Mouse (Mus musculus) thymus, adult 18-20 months (tissue): ENCODE results near the gene Ttll4.

Source experiments
- DNase-seq, 2 experiments: peaks; one replicate each; pipeline ENCODE4 v3.0.0; 2022; ENCODE audit warnings: mixed read lengths in 2 of 2

Gene Ttll4

DNA sequence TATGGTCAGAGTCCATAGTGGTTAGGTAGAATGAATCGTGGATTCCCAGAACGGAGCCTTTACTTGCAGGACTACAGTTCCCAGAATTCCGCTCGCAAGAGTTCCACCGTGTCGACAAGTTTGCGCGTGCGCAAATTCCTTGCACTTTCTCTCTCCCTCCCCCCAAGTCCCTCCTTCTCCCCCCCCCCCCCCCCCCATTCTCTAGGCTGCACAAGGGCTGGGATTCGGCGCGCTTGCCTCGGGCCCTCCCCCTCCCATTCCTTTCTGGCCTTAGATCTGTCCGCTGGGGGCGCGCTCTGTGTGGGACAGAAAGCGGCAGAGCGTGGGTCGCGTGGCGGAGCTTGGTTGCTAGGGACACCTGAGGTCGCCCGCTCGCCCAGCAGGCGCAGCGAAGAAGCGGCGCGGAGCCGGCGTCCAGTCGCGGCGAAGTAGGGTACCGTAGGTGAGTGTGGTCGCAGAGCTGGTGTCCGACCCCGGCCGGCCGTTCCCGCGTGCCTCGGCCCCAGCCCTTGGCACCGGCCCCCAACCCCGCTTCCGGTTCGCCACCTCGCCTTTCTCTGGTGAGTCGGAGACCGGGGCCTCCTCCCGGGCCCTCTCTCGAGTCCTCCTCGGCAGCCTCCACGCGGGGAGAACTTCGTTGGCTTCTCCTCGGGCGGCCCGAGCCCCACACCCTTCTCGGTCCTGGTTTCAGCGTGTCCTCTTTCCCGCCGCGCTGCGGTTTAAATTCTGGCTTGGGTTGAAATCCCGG, at the start of gene Ttll4:
Ttll4 (plus strand) TSS at position 298 of the 748 bp plus-strand sequence.
- peak; percentile 84 to 92 for DNase-seq

DNA sequence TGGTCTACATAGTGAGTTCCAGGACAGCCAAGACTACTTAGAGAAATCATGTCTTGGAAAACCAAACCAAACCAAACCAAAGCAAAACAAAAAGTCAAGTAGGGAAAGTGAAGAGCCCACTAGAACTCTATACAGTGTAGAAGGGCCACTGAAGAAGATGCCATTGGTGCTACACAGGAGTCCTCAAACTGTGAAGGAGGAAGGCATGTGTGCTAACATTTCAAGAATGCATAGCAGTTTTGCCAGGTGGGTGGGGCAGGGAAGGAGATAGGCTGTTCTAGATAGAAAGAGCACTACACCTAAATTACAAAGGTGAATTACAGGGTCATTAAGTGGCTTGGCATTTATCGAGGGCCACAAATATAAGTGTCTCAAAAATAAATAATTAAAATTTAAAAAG, 37.4 kb upstream of the Ttll4 start:
- DNase-seq = no peak

DNA sequence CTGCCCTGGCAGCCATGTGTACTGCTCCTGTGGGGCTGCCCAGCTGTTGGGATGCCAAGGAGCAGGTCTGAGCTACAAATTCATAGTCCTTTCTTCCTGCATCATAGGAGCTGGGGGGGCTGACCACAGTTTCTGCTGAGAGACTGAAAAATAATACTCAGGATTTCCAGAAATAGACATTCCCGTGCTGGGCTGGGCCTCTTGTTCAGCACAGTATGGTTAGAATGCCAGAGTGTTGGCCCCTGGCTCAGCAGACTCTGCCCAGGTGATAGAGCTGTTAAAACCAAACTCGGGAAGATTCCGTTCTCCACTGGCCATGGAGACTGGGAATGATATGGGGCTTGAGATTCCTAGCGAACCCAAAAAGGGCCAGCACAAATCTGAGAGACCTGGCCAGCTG, 35.5 kb upstream of the Ttll4 start:
- DNase-seq = no peak

DNA sequence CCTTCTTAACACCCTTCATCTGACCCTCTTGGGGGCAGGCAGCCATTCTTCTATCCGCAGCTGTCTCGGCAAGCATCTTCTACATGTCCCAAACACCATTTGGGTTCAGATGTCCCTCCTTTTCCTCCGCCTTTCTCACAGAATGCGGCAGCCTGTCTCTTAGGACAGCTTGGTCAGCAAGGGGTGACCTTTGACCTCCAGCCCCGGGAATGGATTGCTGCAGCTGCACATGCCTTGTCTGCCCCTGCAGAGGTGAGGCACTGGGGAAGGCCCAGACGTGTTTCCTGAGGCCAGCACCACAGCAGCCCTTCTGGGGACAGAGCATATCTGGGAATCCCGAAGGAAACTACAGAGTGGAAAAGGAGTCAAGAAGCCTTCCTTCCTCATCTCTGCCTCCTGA, 33.5 kb upstream of the Ttll4 start:
- DNase-seq = no peak

DNA sequence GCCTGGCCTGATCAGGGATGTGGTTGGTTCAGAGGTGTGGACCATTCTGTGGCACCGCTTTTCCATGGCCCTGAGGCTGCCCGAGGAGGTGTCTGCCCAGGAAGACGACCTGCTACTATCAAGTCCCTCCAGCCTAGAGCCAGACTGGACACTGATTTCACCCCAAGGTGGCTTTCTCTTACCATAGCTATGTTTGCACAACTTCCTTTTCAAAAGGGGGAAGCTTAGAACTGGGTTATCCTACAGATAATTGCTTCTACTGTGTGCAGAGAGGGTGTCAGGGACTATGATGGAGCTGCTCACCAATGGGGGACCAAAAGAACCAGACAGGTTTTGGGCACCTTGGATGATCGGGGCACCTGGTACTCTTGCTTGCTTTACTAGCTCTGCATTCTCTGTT, 28.8 kb upstream of the Ttll4 start:
- DNase-seq = no peak

DNA sequence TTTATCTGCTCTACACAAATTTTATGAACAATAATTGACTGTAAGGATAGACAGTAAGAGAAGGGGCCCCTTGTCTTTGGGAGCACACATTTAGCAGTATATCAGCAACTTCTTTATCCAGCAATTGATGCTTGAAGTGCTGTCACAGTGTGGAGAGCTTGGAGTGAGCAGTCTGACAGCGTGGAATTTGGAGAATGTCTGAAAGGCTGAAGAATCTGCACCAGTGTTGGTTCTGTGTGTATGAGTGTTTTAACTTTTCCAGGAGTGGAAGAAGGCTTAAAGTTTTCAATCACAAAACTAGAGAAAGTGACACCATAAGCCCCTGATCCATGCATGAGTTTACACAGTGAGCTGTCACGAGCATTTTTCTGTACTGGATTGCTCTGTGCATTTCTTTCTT, 18.0 kb upstream of the Ttll4 start:
- DNase-seq = no peak

DNA sequence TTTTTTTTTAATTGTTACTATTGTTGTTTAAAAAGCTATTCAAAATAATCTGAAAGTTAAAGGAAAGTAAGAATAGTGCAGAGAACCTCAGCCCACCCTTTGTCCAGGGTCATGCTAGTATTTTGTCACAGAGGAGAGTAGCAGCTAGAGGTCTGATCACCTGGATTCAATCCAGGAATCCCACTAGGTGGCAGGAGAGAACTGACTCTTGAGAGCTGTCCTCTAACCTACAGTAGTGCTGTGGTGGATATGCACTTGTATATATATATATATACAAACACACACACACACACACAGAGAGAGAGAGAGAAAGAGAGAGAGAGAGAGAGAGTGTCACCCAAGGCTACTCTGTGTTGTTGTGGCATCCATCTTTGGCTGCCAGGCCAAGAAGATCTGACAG, 17.6 kb upstream of the Ttll4 start:
- no peak for DNase-seq

DNA sequence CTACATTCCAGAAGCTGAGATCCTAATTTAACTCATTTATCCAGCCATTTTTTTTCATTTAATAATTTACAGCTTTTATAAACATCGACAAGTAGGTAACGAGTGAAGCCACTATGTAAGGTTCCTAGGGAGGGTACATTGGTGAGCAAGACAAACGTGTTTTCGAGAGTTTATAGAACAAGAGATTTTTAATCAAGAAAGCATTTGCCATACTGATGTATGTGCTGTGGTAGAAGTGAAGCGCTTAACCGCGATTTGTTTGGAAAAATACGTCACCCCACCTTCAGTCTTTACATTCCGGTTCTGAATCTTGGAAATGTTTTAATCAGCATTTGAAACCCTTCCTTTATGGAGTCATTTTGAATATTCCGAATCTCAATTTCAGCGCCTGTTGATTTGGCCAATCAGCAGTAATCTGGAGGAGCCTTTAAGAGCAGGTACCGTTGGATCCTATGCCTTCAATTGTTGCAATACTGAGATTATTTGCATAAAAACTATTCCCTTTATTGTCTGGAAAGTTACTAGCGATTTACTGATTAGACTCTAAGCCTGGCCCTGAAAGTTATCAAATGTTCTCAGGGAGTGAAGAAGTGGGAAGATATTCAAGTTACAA, 814 bp downstream of the Ttll4 start:
- DNase-seq = no peak

DNA sequence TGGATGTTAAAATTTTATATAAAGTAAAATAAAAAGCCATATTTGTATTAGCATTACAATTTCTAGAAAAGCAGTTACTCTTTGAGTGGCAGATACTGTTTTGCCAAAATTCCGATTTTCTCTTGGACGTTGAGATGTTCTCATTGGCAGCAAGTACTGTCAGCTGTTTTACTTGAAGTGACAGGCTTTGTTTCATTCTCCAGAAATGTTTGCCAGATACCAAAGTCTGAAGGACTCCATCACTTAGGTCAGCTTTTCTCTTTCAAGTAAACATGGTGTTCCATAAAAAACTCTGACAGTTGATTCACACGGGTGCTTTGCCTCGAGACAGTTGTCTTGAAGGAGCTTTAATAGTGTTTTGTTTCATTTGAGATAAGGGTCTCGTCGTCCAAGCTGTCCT, 3.6 kb downstream of the Ttll4 start:
- no peak for DNase-seq

DNA sequence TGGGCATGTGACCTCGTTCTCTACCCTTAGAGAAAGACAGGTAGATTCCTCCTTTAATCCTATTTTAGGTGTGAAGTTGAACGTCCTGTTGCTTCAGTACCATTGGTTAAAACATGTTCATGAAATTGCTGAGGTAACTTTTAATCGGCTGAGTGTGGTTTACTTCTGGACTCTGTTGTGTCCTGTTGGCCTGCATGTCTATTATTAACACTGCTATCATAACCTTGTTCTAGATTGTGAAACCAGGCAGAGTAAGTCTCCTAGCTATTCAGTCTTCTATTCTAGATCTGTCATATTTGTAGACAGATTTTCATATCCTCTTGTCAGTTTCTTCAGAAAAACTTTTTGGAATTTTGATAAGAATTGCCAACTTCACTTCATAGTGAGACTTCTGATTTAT, 6.8 kb downstream of the Ttll4 start:
- no peak for DNase-seq

DNA sequence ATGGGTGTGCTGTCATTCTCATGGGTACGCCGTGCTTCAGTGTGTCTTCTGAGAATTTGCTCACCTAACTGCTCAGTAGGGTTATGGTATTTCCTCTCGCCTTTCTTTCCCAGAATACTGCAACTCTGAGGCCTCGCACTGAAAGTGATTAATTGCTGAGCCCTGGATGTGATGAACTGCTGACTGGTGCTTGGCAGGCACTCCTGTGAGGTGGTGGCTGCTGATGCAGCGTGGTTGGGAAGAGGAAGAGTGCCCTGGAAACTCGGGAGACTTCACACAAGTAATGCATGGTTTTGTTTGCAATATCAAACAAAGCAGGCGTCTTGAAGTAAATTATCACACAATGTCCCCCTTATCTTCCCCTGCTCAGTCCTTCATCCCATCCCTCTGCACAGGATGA, 11.2 kb downstream of the Ttll4 start:
- DNase-seq = no peak

DNA sequence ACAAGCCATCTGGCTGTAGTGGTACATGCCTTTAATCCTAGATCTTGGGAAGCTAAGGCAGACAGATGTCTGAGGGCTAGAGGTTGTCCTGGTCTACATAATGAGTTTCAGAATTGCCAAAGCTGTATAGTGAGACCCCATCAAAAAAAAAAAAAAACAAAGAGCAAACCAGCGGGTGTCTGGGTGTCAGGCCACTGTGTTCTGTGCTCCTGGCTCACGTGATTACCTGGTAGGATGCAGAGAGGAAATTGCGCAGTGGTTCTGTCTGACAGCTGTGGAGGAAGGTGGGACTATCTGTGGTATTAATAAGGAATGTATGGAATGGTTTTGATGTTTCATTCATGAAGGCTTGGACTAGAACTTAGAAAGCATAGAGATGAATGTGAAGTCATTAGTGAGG, 15.3 kb downstream of the Ttll4 start:
- DNase-seq = no peak

DNA sequence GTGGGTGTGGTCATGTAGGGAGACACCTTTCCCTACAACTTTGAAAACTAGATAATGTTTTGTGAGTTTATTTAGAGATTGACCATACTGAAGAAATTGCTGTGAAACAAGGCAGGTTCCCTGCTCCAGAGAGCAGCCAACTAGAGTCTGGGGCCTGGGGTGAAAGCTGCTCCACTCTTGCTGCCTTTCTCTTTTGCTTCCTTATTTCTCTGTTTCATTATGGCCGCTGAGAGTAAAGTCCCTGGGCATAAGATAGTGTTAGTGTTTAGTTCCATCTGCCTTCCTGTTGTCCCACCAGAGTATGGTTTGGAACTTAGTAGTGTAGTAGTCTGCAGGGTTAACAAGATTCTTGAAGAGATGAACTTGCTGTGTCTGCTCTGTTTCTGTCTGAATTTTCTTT, 16.3 kb downstream of the Ttll4 start:
- DNase-seq = no peak

DNA sequence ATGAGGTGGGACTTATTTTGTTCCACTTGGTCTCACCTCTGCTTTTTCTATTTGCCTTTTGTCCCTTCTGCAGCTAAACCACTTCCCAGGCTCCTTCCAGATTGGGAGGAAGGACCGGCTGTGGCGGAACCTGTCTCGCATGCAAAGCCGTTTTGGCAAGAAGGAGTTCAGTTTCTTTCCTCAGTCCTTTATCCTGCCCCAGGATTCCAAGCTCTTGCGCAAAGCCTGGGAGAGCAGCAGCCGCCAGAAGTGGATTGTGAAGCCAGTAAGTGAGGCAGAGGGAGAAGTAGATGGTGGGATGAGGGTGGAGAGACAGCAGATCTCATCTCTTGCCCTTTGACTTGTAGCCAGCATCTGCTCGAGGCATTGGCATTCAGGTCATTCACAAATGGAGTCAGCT, 25.6 kb downstream of the Ttll4 start:
- DNase-seq = no peak

DNA sequence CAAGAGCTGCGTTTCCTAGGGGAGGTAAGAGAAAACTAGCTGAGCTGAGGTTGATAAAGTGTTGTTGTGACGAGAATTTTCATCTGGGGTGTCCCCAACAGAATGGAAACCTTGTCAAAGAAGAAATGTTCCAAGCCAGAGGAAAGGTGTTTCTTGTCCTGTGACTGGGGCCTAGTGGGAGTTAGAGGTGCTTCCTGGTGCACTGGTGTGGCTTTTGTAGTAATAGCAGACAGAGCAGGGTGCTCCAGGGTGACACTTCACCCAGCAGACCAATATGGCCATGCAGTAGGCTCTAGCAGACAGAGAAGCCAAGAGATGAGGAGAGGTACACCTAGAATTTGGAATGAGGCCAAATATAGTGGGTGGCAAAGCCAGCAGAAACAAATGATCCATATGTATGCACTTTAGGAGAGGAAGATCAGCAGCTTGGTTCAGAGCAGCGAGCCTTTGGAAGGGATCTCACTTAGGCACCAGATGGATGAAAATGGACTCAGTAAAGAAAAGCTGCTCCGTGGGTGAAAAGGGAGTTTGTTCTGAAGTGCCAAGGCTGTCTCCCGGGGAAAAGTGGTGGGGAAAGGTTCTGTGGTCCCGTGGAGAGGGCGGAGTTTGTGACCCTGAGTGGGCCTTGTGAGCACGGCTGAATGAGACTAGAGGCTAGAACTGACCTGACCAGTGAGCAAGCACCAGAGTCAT, 32.5 kb downstream of the Ttll4 start:
- DNase-seq = no peak

DNA sequence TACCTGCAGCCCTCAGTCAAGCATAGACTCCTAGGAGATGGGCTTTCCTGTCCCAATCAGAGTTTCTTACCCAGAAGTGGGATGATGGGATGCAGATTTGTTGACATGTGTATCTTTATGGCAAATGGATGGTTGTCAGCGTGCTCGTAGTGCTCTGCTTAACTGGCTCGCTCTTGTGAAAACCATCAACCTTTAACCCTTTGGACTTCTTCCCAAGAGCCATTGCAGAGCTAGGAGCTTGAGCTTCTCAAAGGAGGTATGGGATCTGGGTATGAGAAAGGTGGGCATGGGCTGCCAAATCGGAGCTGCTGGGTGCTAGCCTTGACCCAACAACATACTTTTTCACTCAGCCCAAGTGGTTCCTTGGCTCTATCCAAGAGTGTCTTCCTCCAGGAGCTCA, 34.3 kb downstream of the Ttll4 start:
- no peak for DNase-seq

DNA sequence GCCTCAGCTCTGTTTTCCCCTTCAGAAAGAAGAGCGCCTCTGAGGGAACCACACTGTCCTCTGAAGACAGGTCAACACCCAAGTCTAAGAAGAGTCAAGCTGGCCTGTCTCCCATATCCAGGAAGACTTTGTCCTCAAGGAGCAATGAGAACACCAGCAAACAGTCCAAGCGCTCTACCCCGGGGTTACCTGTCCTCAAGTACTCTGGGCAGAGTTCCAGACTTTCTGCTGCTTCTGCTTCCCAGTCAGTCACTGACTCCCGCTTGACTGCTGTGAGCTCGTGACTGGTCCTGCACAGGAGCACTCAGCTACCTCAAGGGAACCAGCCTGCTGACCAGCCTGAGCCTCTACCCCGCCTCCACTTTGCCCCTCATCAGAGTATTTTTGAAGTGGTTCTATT, 35.9 kb downstream of the Ttll4 start:
- DNase-seq = no peak

DNA sequence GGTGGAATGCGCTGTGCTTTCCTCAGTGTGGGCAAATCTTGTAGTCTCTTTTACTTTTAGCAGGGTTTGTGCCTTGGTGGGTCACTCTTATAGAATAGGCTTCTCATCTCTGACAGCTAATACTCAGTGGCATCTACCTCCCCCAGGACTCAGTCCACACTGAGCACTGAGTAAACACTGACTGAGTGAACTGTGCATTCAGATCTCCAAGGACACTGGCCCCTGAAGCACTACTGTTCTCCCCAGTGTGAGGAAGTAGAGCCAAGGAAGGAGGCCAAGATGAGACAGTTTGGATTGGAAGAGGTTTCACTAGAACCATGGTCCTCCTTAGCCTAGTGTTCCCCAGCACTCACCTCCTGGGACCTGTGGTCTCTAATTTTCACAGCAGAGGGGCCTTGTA, 36.8 kb downstream of the Ttll4 start:
- no peak for DNase-seq

DNA sequence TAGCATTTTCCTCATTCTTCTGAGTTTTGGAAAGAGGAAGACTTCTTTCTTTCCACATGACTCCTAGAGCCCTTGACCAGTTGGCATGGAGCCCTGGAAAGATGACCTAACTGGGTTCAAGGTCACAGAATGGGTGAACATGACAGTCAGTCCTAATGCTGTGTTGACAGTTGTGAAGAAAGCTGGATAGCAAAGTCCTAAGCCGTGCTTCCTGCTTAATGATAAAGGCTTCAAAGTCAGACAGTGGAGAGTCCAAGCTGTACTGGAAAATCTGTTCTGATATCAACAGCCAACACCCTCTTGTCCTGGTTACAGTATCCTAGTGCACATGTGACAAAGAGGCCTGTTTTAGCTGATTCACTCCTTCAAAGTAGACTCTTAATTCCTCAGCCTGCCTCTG, 37.2 kb downstream of the Ttll4 start:
- DNase-seq = no peak

DNA sequence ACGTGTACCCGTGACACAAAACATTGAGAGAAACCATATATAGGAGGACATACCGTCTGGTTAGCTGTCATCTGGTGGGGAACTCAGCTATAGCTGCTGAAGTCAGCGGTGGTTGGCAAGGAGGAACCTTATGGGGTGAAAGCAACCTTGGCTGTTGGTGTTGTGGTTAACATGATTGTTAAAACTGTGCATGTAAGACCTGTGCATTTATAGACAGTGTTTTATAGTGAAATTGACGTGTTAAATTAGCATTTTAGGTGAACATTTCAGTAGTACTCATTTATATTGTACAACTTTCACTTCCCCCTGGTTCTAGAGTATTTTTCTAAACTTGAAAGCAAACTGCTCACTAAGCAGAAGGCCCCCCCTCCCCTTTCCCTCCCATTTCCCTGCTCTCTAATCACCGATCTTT, 40.6 kb downstream of the Ttll4 start:
- no peak for DNase-seq

DNA sequence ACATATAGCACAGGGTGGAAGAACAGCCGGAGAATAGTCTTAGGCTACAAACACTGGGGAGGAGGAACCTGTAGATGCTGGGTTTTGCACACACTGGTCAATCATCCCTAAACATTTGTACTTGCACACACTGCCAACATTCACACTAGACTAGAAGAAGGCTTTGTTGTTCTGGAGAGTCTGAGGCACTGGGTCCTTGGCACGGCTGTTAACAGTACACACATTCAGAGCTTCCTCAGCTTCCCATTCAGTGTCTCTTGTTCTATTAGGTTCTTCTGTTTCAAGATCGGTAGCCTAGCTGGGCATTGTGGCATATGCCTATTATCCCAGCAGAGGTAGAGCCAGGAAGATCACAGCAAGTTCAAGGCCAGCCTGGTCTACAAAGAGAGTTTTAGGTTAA, 42.6 kb downstream of the Ttll4 start:
- DNase-seq = no peak

DNA sequence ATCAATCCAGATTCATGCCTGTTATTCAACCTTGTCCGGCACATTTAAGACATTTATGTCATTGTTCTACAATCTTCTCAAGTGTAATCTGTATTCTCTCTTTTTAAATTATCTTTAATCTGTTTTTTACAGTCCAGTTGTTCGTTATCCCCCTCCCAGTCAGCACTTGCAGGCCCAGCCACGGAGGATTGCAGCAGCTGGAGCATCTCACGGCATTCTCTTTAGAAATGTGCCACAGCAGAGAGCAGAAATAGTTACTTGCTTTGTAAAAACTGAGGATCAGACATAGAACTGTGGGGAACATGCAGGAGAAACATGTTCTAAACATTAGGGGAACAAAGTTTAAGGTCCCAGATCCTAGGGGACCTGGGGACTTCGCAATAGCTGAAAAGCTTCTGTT, 43.5 kb downstream of the Ttll4 start:
- DNase-seq = no peak

DNA sequence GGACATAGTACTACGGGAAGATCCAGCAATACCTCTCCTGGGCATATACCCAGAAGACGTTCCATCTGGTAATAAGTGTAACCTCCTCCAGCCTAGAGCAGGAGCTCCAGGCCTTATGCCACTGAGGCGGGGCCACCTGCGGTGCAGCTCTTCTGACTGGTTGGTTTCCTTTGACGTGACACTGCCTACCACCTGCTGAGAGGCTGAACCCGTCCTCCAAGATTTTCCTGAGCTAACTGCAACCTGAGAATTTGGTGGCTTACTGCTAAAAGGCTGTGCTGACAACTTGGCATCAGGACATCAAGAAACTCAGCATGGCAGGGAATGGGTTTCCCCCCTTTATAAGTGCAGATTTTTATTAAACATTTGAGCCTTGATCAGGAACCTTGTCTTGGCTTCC, 48.0 kb downstream of the Ttll4 start:
- DNase-seq = no peak

DNA sequence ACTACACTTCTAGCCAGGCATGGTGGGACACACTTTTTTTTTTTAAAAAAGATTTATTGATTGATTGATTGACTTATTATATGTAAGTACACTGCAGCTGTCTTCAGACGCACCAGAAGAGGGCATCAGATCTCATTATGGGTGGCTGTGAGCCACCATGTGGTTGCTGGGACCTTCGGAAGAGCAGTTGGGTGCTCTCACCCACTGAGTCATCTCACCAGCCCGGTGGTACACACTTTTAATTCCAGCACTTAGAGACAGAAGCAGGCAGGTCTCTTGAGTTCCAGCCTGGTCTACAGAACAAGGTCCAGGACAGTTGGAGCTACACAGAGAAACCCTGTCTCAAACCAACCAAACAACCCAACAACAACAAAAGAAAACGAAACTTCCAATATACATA, 50.5 kb downstream of the Ttll4 start:
- DNase-seq = no peak
